ENCODE assay signal across 15 mouse cellular contexts in genomic region chr1:150425665-150426064, GRCm38 (mm10). TPM values are rescaled to one million over a fixed set of nuclear protein-coding genes. Genes with fewer than 3 reads are reported as not detected.
DNase-seq lines count a peak whose midpoint lies in the region; ATAC-seq and TF ChIP-seq lines count a peak whose summit lies in the region.
"Had no signal": no experiment of that assay in that cellular context is flagged by ENCODE, and none has a peak within 500 bp of the region (broad histone marks: within the 10 kb centered on the region; RNA-seq: fewer than 3 reads in every experiment).

No protein-coding gene starts in this region.

- DNase-seq in embryonic facial prominence, embryonic 14.5 days (ENCODE audit: low spot score), result peak; percentile 4
- no peak for DNase-seq in embryonic facial prominence, embryonic 10.5 days (ENCODE audit: low spot score)
- peak; percentile 34 to 72 for DNase-seq in kidney, adult 8-10 months
- peak; percentile 33 for DNase-seq in heart, postnatal 0 days (ENCODE audit: low spot score)
- peak; percentile 61 to 70 for DNase-seq in kidney, postnatal 25 days
- no peak for DNase-seq in testis, postnatal 14 days (ENCODE audit: low spot score)
- DNase-seq: cerebellum, postnatal 25 days; gastrocnemius, postnatal 14 days; layer of hippocampus, adult 9-11 months had no signal

- H3K27me3 ChIP-seq in embryonic facial prominence, embryonic 14.5 days (replicated peaks; ENCODE audit: control insufficient read depth, insufficient read depth, low read length), result no peaks in the 10 kb centered on the region
- H3K27me3 ChIP-seq in embryonic facial prominence, embryonic 10.5 days (replicated peaks; ENCODE audit: low read depth, poor library complexity, severe bottlenecking), result no peaks in the 10 kb centered on the region
- no peaks in the 10 kb centered on the region for H3K27me3 ChIP-seq in kidney, embryonic 16.5 days (ENCODE audit: insufficient read depth, low read length)
- no peaks in the 10 kb centered on the region for H3K27me3 ChIP-seq in heart, postnatal 0 days (ENCODE audit: control insufficient read depth, insufficient read depth, low read length)
- no peaks in the 10 kb centered on the region for H3K27me3 ChIP-seq in hindbrain, embryonic 16.5 days (replicated peaks; ENCODE audit: control insufficient read depth, insufficient read depth, low read length)
- H3K27me3 ChIP-seq: midbrain, embryonic 15.5 days had no signal

- 83% methylated on average over 9 of the region's 9 CpGs for WGBS in embryonic facial prominence, embryonic 14.5 days
- 90% methylated on average over 9 of the region's 9 CpGs for WGBS in embryonic facial prominence, embryonic 10.5 days
- WGBS in kidney, embryonic 16.5 days, result 71% methylated on average over 9 of the region's 9 CpGs
- WGBS in heart, postnatal 0 days, result 47% methylated on average over 9 of the region's 9 CpGs
- WGBS in hindbrain, embryonic 16.5 days, result 90% methylated on average over 9 of the region's 9 CpGs

- no peak overlapping the region for H3K27ac ChIP-seq in embryonic facial prominence, embryonic 14.5 days (replicated peaks; ENCODE audit: low read depth, low read length)
- H3K27ac ChIP-seq in embryonic facial prominence, embryonic 10.5 days (replicated peaks), result no peak overlapping the region
- H3K27ac ChIP-seq in kidney, embryonic 16.5 days (ENCODE audit: low read length), result no peak overlapping the region
- H3K27ac ChIP-seq in heart, postnatal 0 days (ENCODE audit: low read depth), result no peak overlapping the region
- no peak overlapping the region for H3K27ac ChIP-seq in hindbrain, embryonic 16.5 days (ENCODE audit: low read depth, low read length)
- H3K27ac ChIP-seq: midbrain, embryonic 15.5 days had no signal

- H3K4me3 ChIP-seq in embryonic facial prominence, embryonic 14.5 days (ENCODE audit: low read depth, low read length), result no peak overlapping the region
- H3K4me3 ChIP-seq in embryonic facial prominence, embryonic 10.5 days, result no peak overlapping the region
- no peak overlapping the region for H3K4me3 ChIP-seq in kidney, embryonic 16.5 days (ENCODE audit: low read length)
- H3K4me3 ChIP-seq in heart, postnatal 0 days (ENCODE audit: low read depth, low read length), result no peak overlapping the region
- H3K4me3 ChIP-seq in hindbrain, embryonic 16.5 days (ENCODE audit: low read length), result no peak overlapping the region
- H3K4me3 ChIP-seq: midbrain, embryonic 15.5 days had no signal

- H3K4me2 ChIP-seq in embryonic facial prominence, embryonic 14.5 days (ENCODE audit: low read depth, low read length), result no peak overlapping the region
- H3K4me2 ChIP-seq in kidney, embryonic 16.5 days (replicated peaks; ENCODE audit: low read depth, low read length), result no peak overlapping the region
- H3K4me2 ChIP-seq in heart, postnatal 0 days (ENCODE audit: low read depth, low read length), result no peak overlapping the region
- H3K4me2 ChIP-seq in hindbrain, embryonic 16.5 days (ENCODE audit: low read length), result no peak overlapping the region
- H3K4me2 ChIP-seq: midbrain, embryonic 15.5 days had no signal

- TF ChIP-seq EP300 in heart, postnatal 0 days (IDR thresholded peaks at IDR 0.05; ENCODE audit: low read depth), result no peak

- no peak for ATAC-seq in embryonic facial prominence, embryonic 14.5 days (ENCODE audit: low read depth)
- no peak for ATAC-seq in kidney, embryonic 16.5 days (ENCODE audit: low FRiP score, low TSS enrichment)
- peak; percentile 75 for ATAC-seq in heart, postnatal 0 days (ENCODE audit: insufficient read depth, low read depth)
- ATAC-seq in hindbrain, embryonic 16.5 days, result no peak
- ATAC-seq: activated CD4-positive, CD25-positive, alpha-beta regulatory T cell, adult 4 months; inflammation-experienced regulatory T-cells, adult 6 months; midbrain, embryonic 15.5 days had no signal

- H3K9ac ChIP-seq in embryonic facial prominence, embryonic 14.5 days (ENCODE audit: low read depth, low read length), result no peak overlapping the region
- H3K9ac ChIP-seq in kidney, embryonic 16.5 days (replicated peaks; ENCODE audit: low read length), result no peak overlapping the region
- H3K9ac ChIP-seq in heart, postnatal 0 days (replicated peaks; ENCODE audit: low read depth, low read length), result no peak overlapping the region
- H3K9ac ChIP-seq in hindbrain, embryonic 16.5 days (ENCODE audit: low read depth, low read length), result no peak overlapping the region
- H3K9ac ChIP-seq: midbrain, embryonic 15.5 days had no signal

- no peaks in the 10 kb centered on the region for H3K4me1 ChIP-seq in embryonic facial prominence, embryonic 14.5 days (ENCODE audit: control insufficient read depth, insufficient read depth, low read length)
- no peaks in the 10 kb centered on the region for H3K4me1 ChIP-seq in embryonic facial prominence, embryonic 10.5 days
- no peaks in the 10 kb centered on the region for H3K4me1 ChIP-seq in kidney, embryonic 16.5 days (ENCODE audit: insufficient read depth, low read length)
- H3K4me1 ChIP-seq in heart, postnatal 0 days (ENCODE audit: control insufficient read depth, insufficient read depth), result no peaks in the 10 kb centered on the region
- no peaks in the 10 kb centered on the region for H3K4me1 ChIP-seq in hindbrain, embryonic 16.5 days (ENCODE audit: control insufficient read depth, insufficient read depth, low read depth, low read length)
- H3K4me1 ChIP-seq: midbrain, embryonic 15.5 days had no signal

- peaks cover 87% of the 10 kb centered on the region for H3K36me3 ChIP-seq in embryonic facial prominence, embryonic 14.5 days (ENCODE audit: control insufficient read depth, insufficient read depth, low read length)
- H3K36me3 ChIP-seq in embryonic facial prominence, embryonic 10.5 days (replicated peaks), result peaks cover 98% of the 10 kb centered on the region
- H3K36me3 ChIP-seq in kidney, embryonic 16.5 days (ENCODE audit: insufficient read depth, low read length), result peaks cover 64% of the 10 kb centered on the region
- peaks cover 88% of the 10 kb centered on the region for H3K36me3 ChIP-seq in heart, postnatal 0 days (replicated peaks; ENCODE audit: control insufficient read depth, insufficient read depth, low read length)
- peaks cover 51% of the 10 kb centered on the region for H3K36me3 ChIP-seq in hindbrain, embryonic 16.5 days (ENCODE audit: control insufficient read depth, insufficient read depth, low read length)

- no peaks in the 10 kb centered on the region for H3K9me3 ChIP-seq in embryonic facial prominence, embryonic 14.5 days (ENCODE audit: control insufficient read depth, low read length)
- no peaks in the 10 kb centered on the region for H3K9me3 ChIP-seq in embryonic facial prominence, embryonic 10.5 days
- no peaks in the 10 kb centered on the region for H3K9me3 ChIP-seq in kidney, embryonic 16.5 days (ENCODE audit: low read length)
- no peaks in the 10 kb centered on the region for H3K9me3 ChIP-seq in heart, postnatal 0 days (replicated peaks; ENCODE audit: control insufficient read depth, low read length)
- no peaks in the 10 kb centered on the region for H3K9me3 ChIP-seq in hindbrain, embryonic 16.5 days (ENCODE audit: control insufficient read depth, low read length)
- H3K9me3 ChIP-seq: midbrain, embryonic 15.5 days had no signal

- TF ChIP-seq CTCF in heart, postnatal 0 days (IDR thresholded peaks at IDR 0.05; ENCODE audit: low read depth), result no peak

RNA-seq across cellular contexts. Expression of gene Odr4, which starts 32.8 kb away (rescaled TPM):
- polyA plus RNA-seq in embryonic facial prominence, embryonic 14.5 days (2014; fragmentation: Nextera tagmentation; extraction: Ambion mirVana), result 40.8 and 46.0 TPM in 2 replicates
- 25.1 and 31.5 TPM in 2 replicates for polyA plus RNA-seq in embryonic facial prominence, embryonic 10.5 days (2016; fragmentation: Nextera tagmentation; extraction: Ambion mirVana)
- polyA plus RNA-seq in kidney, embryonic 16.5 days (2015; fragmentation: Nextera tagmentation; extraction: Ambion mirVana), result 37.8 and 38.3 TPM in 2 replicates
- total RNA-seq in heart, postnatal 0 days (2014; rRNA removed; ENCODE audit: low replicate concordance), result 10.7 and 36.4 TPM in 2 replicates
- polyA plus RNA-seq in heart, postnatal 0 days (2015; fragmentation: Nextera tagmentation; extraction: Ambion mirVana), result 42.9 and 45.7 TPM in 2 replicates
- 39.0 and 43.0 TPM in 2 replicates for polyA plus RNA-seq in hindbrain, embryonic 16.5 days (2015; fragmentation: Nextera tagmentation; extraction: Ambion mirVana)

RNA-seq across cellular contexts. Expression of gene Tpr, which starts 33.0 kb away (rescaled TPM):
- polyA plus RNA-seq in embryonic facial prominence, embryonic 14.5 days (2014; fragmentation: Nextera tagmentation; extraction: Ambion mirVana), result 144 and 154 TPM in 2 replicates
- 181 and 186 TPM in 2 replicates for polyA plus RNA-seq in embryonic facial prominence, embryonic 10.5 days (2016; fragmentation: Nextera tagmentation; extraction: Ambion mirVana)
- 132 and 153 TPM in 2 replicates for polyA plus RNA-seq in kidney, embryonic 16.5 days (2015; fragmentation: Nextera tagmentation; extraction: Ambion mirVana)
- 86.4 and 112 TPM in 2 replicates for total RNA-seq in heart, postnatal 0 days (2014; rRNA removed; ENCODE audit: low replicate concordance)
- 117 and 118 TPM in 2 replicates for polyA plus RNA-seq in heart, postnatal 0 days (2015; fragmentation: Nextera tagmentation; extraction: Ambion mirVana)
- polyA plus RNA-seq in hindbrain, embryonic 16.5 days (2015; fragmentation: Nextera tagmentation; extraction: Ambion mirVana), result 112 and 124 TPM in 2 replicates

RNA-seq across cellular contexts. Expression of gene Prg4, which starts 40.3 kb away (rescaled TPM):
- polyA plus RNA-seq in embryonic facial prominence, embryonic 14.5 days (2014; fragmentation: Nextera tagmentation; extraction: Ambion mirVana), result 2.0 and 2.1 TPM in 2 replicates
- polyA plus RNA-seq in embryonic facial prominence, embryonic 10.5 days (2016; fragmentation: Nextera tagmentation; extraction: Ambion mirVana), result 0.28 and 0.50 TPM in 2 replicates
- polyA plus RNA-seq in kidney, embryonic 16.5 days (2015; fragmentation: Nextera tagmentation; extraction: Ambion mirVana), result 0.45 and 0.47 TPM in 2 replicates
- total RNA-seq in heart, postnatal 0 days (2014; rRNA removed; ENCODE audit: low replicate concordance), result 3.6 TPM in 1 of 2 replicates, not detected in the other
- polyA plus RNA-seq in heart, postnatal 0 days (2015; fragmentation: Nextera tagmentation; extraction: Ambion mirVana), result 1.3 and 1.9 TPM in 2 replicates
- polyA plus RNA-seq in hindbrain, embryonic 16.5 days (2015; fragmentation: Nextera tagmentation; extraction: Ambion mirVana), result 0.36 and 0.40 TPM in 2 replicates
- total RNA-seq: hematopoietic stem cell, adult 5-6 weeks had no signal

Comparison
In these comparisons a context has a peak if more than half of its experiments do, and no peak if none do; other contexts are left out.
1. DNase-seq: peak in embryonic facial prominence, embryonic 14.5 days (single experiment), kidney, adult 8-10 months (2 of 2), heart, postnatal 0 days (single experiment) and kidney, postnatal 25 days (2 of 2); none in embryonic facial prominence, embryonic 10.5 days (single experiment) and testis, postnatal 14 days (single experiment).